In genomic region chr4:150239503-150239902, GRCm38 (mm10) we compare ENCODE assay signal across 9 mouse cellular contexts. TPM values are rescaled to one million over a fixed set of nuclear protein-coding genes. Genes with fewer than 3 reads are reported as not detected.
A peak's percentile ranks its signal among the peaks of the same experiment; 100 is the strongest.
DNase-seq lines count a peak whose midpoint lies in the region; ATAC-seq and TF ChIP-seq lines count a peak whose summit lies in the region.
"Had no signal": no experiment of that assay in that cellular context is flagged by ENCODE, and none has a peak within 500 bp of the region (broad histone marks: within the 10 kb centered on the region; RNA-seq: fewer than 3 reads in every experiment).

No protein-coding gene starts in this region.

- H3K79me2 ChIP-seq in myocyte (ENCODE audit: control insufficient read depth, insufficient read depth) = peaks cover 74% of the 10 kb centered on the region

- peak overlapping the region; percentile 75 for H3K4me2 ChIP-seq in heart, embryonic 13.5 days
- H3K4me2 ChIP-seq in myocyte (ENCODE audit: low read depth) = peak overlapping the region; percentile 96

- TF ChIP-seq POLR2A in myocyte (IDR thresholded peaks at IDR 0.05; ENCODE audit: insufficient read length, low read depth) = peak; percentile 28

- peak overlapping the region; percentile 99 for H3K27ac ChIP-seq in heart, embryonic 13.5 days (replicated peaks)
- H3K27ac ChIP-seq in brown adipose tissue, adult 24 weeks (replicated peaks; ENCODE audit: low read depth, low read length) = peak overlapping the region; percentile 28

- DNase-seq in heart, postnatal 14 days = no peak
- no peak for DNase-seq in cerebellum, postnatal 36 days
- DNase-seq in MN1 (ENCODE audit: low spot score) = no peak
- no peak for DNase-seq in right cerebral cortex, postnatal 4 days

- WGBS in heart, embryonic 13.5 days = 24% methylated on average over 6 of the region's 6 CpGs

- H3K4me3 ChIP-seq in heart, embryonic 13.5 days = peak overlapping the region; percentile 92
- H3K4me3 ChIP-seq in brown adipose tissue, adult 24 weeks (ENCODE audit: insufficient read depth, low read depth, low read length) = peak overlapping the region; percentile 83
- peak overlapping the region; percentile 99 for H3K4me3 ChIP-seq in myocyte

- intact Hi-C loops in heart, postnatal 14 days (cut with DNase I) = loop anchor here (2.0 kb wide), 1 partner anchor 15 kb away; no protein-coding TSS in a partner anchor

- H3K9me3 ChIP-seq in heart, embryonic 13.5 days = no peaks in the 10 kb centered on the region

- no peaks in the 10 kb centered on the region for H3K27me3 ChIP-seq in heart, embryonic 13.5 days (replicated peaks)
- H3K27me3 ChIP-seq in myocyte (ENCODE audit: control insufficient read depth, insufficient read depth, insufficient read length) = no peaks in the 10 kb centered on the region
- H3K27me3 ChIP-seq: Patski had no signal

- H3K4me1 ChIP-seq in heart, embryonic 13.5 days = peaks cover 76% of the 10 kb centered on the region
- H3K4me1 ChIP-seq in brown adipose tissue, adult 24 weeks (ENCODE audit: control insufficient read depth, insufficient read depth, insufficient read length, low read length) = peaks cover 19% of the 10 kb centered on the region

- H3ac ChIP-seq in myocyte (ENCODE audit: control insufficient read depth, insufficient read length) = no peak overlapping the region

- H3K36me3 ChIP-seq in heart, embryonic 13.5 days = peaks cover 55% of the 10 kb centered on the region
- H3K36me3 ChIP-seq in myocyte (ENCODE audit: control insufficient read depth, insufficient read depth) = peaks cover 54% of the 10 kb centered on the region

- peak overlapping the region; percentile 99 for H3K9ac ChIP-seq in heart, embryonic 13.5 days

- ATAC-seq in heart, embryonic 13.5 days (ENCODE audit: extremely low read depth, insufficient number of reproducible peaks, low FRiP score, low TSS enrichment) = no peak
- peak; percentile 45 for ATAC-seq in inflammation-experienced regulatory T-cells, adult 6 months

TF ChIP-seq in myocyte, 11 proteins besides CTCF, POLR2A, EP300 and RAD21:
- no peak for TF ChIP-seq CEBPB (IDR thresholded peaks at IDR 0.05; ENCODE audit: insufficient read depth, poor library complexity, severe bottlenecking)
- TF ChIP-seq POLR2AphosphoS2 (IDR thresholded peaks at IDR 0.05; ENCODE audit: insufficient read length, low read depth) = peak; percentile 40

RNA-seq across cellular contexts. Expression of gene Eno1, which starts 3.0 kb away (rescaled TPM):
- 1,911 and 2,064 TPM in 2 replicates for polyA plus RNA-seq in heart, embryonic 13.5 days (2015; fragmentation: Nextera tagmentation; extraction: Ambion mirVana)
- total RNA-seq in heart, postnatal 14 days (2021) = 100 to 1,000 TPM; 165 to 170 TPM
- 2,211 and 3,699 TPM in 2 replicates for polyA plus RNA-seq in brown adipose tissue, adult 24 weeks (2012; ENCODE audit: insufficient read depth, insufficient read length, missing spikeins)
- polyA plus RNA-seq in inflammation-experienced regulatory T-cells, adult 6 months (2017; shearing (Covaris generic)) = 100 to 1,000 TPM; 503 to 566 (median 560) TPM
- polyA plus RNA-seq in myocyte (2012; fragmentation: generic; extraction: Trizol) = 1,358 TPM

RNA-seq across cellular contexts. Expression of gene Car6, which starts 38.4 kb away (rescaled TPM):
- not detected in 2 replicates for polyA plus RNA-seq in heart, embryonic 13.5 days (2015; fragmentation: Nextera tagmentation; extraction: Ambion mirVana)
- not detected for total RNA-seq in heart, postnatal 14 days (2021)
- not detected in 2 replicates for polyA plus RNA-seq in brown adipose tissue, adult 24 weeks (2012; ENCODE audit: insufficient read depth, insufficient read length, missing spikeins)
- not detected for polyA plus RNA-seq in inflammation-experienced regulatory T-cells, adult 6 months (2017; shearing (Covaris generic))
- 52.7 TPM for polyA plus RNA-seq in myocyte (2012; fragmentation: generic; extraction: Trizol)
- polyA plus RNA-seq: Patski had no signal

RNA-seq across cellular contexts. Expression of gene Rere, which starts 41.9 kb away (rescaled TPM):
- polyA plus RNA-seq in heart, embryonic 13.5 days (2015; fragmentation: Nextera tagmentation; extraction: Ambion mirVana) = 18.1 and 19.9 TPM in 2 replicates
- total RNA-seq in heart, postnatal 14 days (2021) = 10 to 100 TPM; 52.5 to 62.6 TPM
- 38.7 and 39.8 TPM in 2 replicates for polyA plus RNA-seq in brown adipose tissue, adult 24 weeks (2012; ENCODE audit: insufficient read depth, insufficient read length, missing spikeins)
- 10 to 100 TPM; 10.1 to 32.0 (median 28.4) TPM for polyA plus RNA-seq in inflammation-experienced regulatory T-cells, adult 6 months (2017; shearing (Covaris generic))
- 34.0 TPM for polyA plus RNA-seq in myocyte (2012; fragmentation: generic; extraction: Trizol)

Comparison
In these comparisons a context has a peak if more than half of its experiments do, and no peak if none do; other contexts are left out.
1. RNA of gene Car6, which starts 38.4 kb away (polyA plus RNA-seq): 52.7 TPM in myocyte (single experiment); not detected in heart, embryonic 13.5 days, not detected in brown adipose tissue, adult 24 weeks and not detected in inflammation-experienced regulatory T-cells, adult 6 months; every median in the first group is over 10 times any median in the second.
2. Peak in every context shown above with its lines, with median percentiles within 50 percentile points of each other: H3K4me3 ChIP-seq.